Mouse (Mus musculus) yolk sac, embryonic 10.5 days (tissue): ENCODE data around the gene Baz1a.
"Not testable (repeated sequence)": the region's sequence is repeated elsewhere in the genome, so short reads cannot be mapped to it uniquely, and the experiment has no call there.

Source experiments
- DNase-seq: peaks from one replicate; pipeline ENCODE4 v3.0.0-alpha.2; 2017; ENCODE audit warnings: low spot score

Baz1a gene

GRCm38 (mm10) chr12:54980939-54981338 lies 33.2 kb downstream of the Baz1a start:
- no peak for DNase-seq

- DNase-seq, result no peak
These were observed 33.6 kb downstream of the Baz1a start for GRCm38 (mm10) chr12:54980532-54980931.

- DNase-seq, result no peak
These were observed 45.1 kb downstream of the Baz1a start for GRCm38 (mm10) chr12:54969033-54969432.

- DNase-seq, result no peak
These were observed 48.5 kb downstream of the Baz1a start for GRCm38 (mm10) chr12:54965532-54966160.

- DNase-seq, result no peak
These were observed 54.6 kb downstream of the Baz1a start for GRCm38 (mm10) chr12:54959569-54959968.

- no peak for DNase-seq
These were observed 57.2 kb downstream of the Baz1a start for GRCm38 (mm10) chr12:54956974-54957373.

GRCm38 (mm10) chr12:54956457-54956856 lies 57.7 kb downstream of the Baz1a start:
- DNase-seq, result no peak

GRCm38 (mm10) chr12:54946116-54946515 lies 68.0 kb downstream of the Baz1a start:
- DNase-seq, result no peak

GRCm38 (mm10) chr12:54942586-54943157 lies 71.5 kb downstream of the Baz1a start:
- DNase-seq, result not testable (repeated sequence)

GRCm38 (mm10) chr12:54937581-54938343 lies 76.4 kb downstream of the Baz1a start:
- not testable (repeated sequence) for DNase-seq

GRCm38 (mm10) chr12:54910387-54910786 lies 103.8 kb downstream of the Baz1a start:
- no peak for DNase-seq

- DNase-seq, result not testable (repeated sequence)
These were observed 121.6 kb downstream of the Baz1a start for GRCm38 (mm10) chr12:54892559-54892958.

- DNase-seq, result no peak
These were observed 123.7 kb downstream of the Baz1a start for GRCm38 (mm10) chr12:54890426-54890825.

GRCm38 (mm10) chr12:54887580-54888127 lies 126.5 kb downstream of the Baz1a start:
- no peak for DNase-seq

- DNase-seq, result peak; percentile 12
These were observed 134.5 kb downstream of the Baz1a start for GRCm38 (mm10) chr12:54879630-54880029.

- no peak for DNase-seq
These were observed 134.9 kb downstream of the Baz1a start for GRCm38 (mm10) chr12:54879211-54879610.

GRCm38 (mm10) chr12:54877875-54878274 lies 136.3 kb downstream of the Baz1a start:
- no peak for DNase-seq

GRCm38 (mm10) chr12:54876879-54877278 lies 137.3 kb downstream of the Baz1a start:
- DNase-seq, result no peak

GRCm38 (mm10) chr12:54874711-54875110 lies 139.4 kb downstream of the Baz1a start:
- no peak for DNase-seq

GRCm38 (mm10) chr12:54862606-54863535 lies 151.3 kb downstream of the Baz1a start, which contains the start of gene Cfl2:
Gene Cfl2 (minus strand): TSS chr12:54862877.
- peak; percentile 88 for DNase-seq

- no peak for DNase-seq
These were observed 152.1 kb downstream of the Baz1a start for GRCm38 (mm10) chr12:54861991-54862605.
